Mouse (Mus musculus) CH12.LX (cell line): ENCODE data around the gene Rmi1.

Source experiments
- CTCF ChIP-seq, 2 experiments: IDR thresholded peaks in 1 of 2; conservative IDR thresholded peaks in 1 of 2; 2 replicates each; pipeline ENCODE4 v1.5.1; 2011 to 2012; ENCODE audit warnings: low read depth in 2 of 2, low read length in 2 of 2, improper control_type of control experiment in 1 of 2, inconsistent platforms in 1 of 2, mild to moderate bottlenecking in 1 of 2, moderate library complexity in 1 of 2
- NRF1 ChIP-seq: IDR thresholded peaks from 2 replicates; pipeline ENCODE4 v1.6.1; 2014; ENCODE audit warnings: low read depth, mild to moderate bottlenecking, inconsistent platforms, low read length, improper control_type of control experiment, moderate library complexity
- USF1 ChIP-seq: IDR thresholded peaks from 2 replicates; pipeline ENCODE4 v1.6.1; 2014; ENCODE audit warnings: low read depth, mild to moderate bottlenecking, inconsistent platforms, low read length, improper control_type of control experiment
- ZKSCAN1 ChIP-seq: IDR thresholded peaks from 2 replicates; pipeline ENCODE4 v1.6.1; 2012; ENCODE audit warnings: low read depth, inconsistent platforms, low read length, improper control_type of control experiment, borderline replicate concordance

DNA sequence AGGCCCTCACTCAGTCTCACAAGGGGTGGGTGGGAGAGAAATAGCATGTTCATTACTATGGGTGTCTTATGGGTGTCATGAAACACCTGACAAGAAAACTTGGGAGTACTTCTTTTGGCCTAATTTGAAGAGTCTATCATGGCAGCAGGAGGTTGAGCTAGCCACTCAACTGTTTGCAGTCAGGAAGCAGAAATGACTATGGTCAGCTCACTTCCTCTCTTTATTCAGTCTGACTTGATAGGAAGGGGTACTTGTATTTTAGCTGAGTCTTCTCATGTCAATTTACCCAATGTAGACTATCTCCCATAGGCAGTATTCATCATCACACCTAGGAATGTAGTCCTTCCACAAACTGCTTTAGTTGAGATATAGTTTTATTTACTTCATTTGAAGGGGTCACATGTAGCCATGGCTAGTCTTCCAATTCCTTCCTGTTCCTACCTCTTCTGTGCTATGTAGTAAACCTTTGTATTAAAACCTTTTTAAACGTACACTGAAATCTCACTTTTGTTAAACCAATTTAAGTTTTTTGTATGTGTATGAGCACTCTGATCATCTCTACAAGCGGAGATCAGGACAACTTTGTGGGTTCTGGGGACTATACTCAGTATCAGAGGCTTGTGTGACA is 12.6 kb upstream of the Rmi1 start:
- TF ChIP-seq USF1 (no peak), ZKSCAN1 (no peak), CTCF (conservative IDR thresholded peaks at IDR 0.05 in 1 of 2, IDR thresholded peaks at IDR 0.05 in 1 of 2; ENCODE audit: low read depth in 2 of 2, low read length in 2 of 2) (no peak), NRF1 (no peak)
